Mouse (Mus musculus) fat pad, adult 2 months (tissue): Measurements from ENCODE around the gene Col4a6.

ENCODE experiments used
- DNase-seq: peaks from one replicate; pipeline ENCODE4 v3.0.0-alpha.2; 2011; ENCODE audit warnings: low read depth, low spot score; ENCODE audit errors: extremely low read depth

The Col4a6 gene

GRCm38 (mm10) chrX:141265986-141266385 is 207.9 kb downstream of the Col4a6 start:
- no peak for DNase-seq

- no peak for DNase-seq
Measured at GRCm38 (mm10) chrX:141249636-141250035, 224.2 kb downstream of the Col4a6 start.

- DNase-seq: no peak
Measured at GRCm38 (mm10) chrX:141236564-141237333, 237.1 kb downstream of the Col4a6 start.

- DNase-seq: no peak
Measured at GRCm38 (mm10) chrX:141228169-141228568, 245.7 kb downstream of the Col4a6 start.

- no peak for DNase-seq
Measured at GRCm38 (mm10) chrX:141212802-141213201, 261.1 kb downstream of the Col4a6 start.

GRCm38 (mm10) chrX:141198993-141199392 is 274.9 kb downstream of the Col4a6 start:
- DNase-seq: no peak

GRCm38 (mm10) chrX:141195036-141195435 is 278.8 kb downstream of the Col4a6 start:
- DNase-seq: no peak

- no peak for DNase-seq
Measured at GRCm38 (mm10) chrX:141175353-141175752, 298.5 kb downstream of the Col4a6 start.

GRCm38 (mm10) chrX:141165067-141165466 is 308.8 kb downstream of the Col4a6 start:
- DNase-seq: no peak

- DNase-seq: no peak
Measured at GRCm38 (mm10) chrX:141160371-141160770, 313.5 kb downstream of the Col4a6 start.

- DNase-seq: no peak
Measured at GRCm38 (mm10) chrX:141158160-141158559, 315.7 kb downstream of the Col4a6 start.

GRCm38 (mm10) chrX:141157626-141158025 is 316.2 kb downstream of the Col4a6 start:
- DNase-seq: no peak

GRCm38 (mm10) chrX:141156696-141157095 is 317.2 kb downstream of the Col4a6 start:
- no peak for DNase-seq

GRCm38 (mm10) chrX:141151182-141151581 is 322.7 kb downstream of the Col4a6 start:
- DNase-seq: no peak

GRCm38 (mm10) chrX:141150290-141150689 is 323.6 kb downstream of the Col4a6 start:
- DNase-seq: no peak

- DNase-seq: no peak
Measured at GRCm38 (mm10) chrX:141149705-141150104, 324.2 kb downstream of the Col4a6 start.
